Mouse (Mus musculus): ENCODE measurements around the gene Ect2.
A peak's percentile ranks its signal among the peaks of the same experiment; 100 is the strongest.

Ect2 gene

GRCm38 (mm10) chr3:27071706-27072105 lies 82.0 kb downstream of the Ect2 start:
- peak; percentile 21 for DNase-seq (ENCODE audit: extremely low read depth, low read depth, low spot score)

- DNase-seq (ENCODE audit: extremely low read depth, low read depth, low spot score), result no peak
These were observed 83.3 kb downstream of the Ect2 start for GRCm38 (mm10) chr3:27070340-27070739.

DNA sequence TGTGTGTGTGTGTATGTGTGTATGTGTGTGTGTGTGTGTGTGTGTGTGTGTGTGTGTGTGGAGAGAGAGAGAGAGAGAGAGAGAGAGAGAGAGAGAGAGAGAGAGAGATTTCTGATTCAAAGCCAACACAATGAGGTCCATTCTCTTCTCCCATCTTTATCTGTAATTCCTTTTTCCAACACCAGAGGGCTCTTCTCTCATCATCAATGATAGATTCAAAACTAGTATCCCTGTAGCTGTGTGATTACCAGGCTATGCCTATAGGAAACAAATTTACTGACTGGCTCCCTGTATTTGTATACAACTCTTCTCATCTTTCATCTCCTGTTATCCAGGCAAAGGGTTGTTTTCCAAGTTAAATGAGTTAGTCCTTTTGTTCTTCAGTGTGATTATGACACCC lies 86.5 kb downstream of the Ect2 start:
- no peak for DNase-seq (ENCODE audit: extremely low read depth, low read depth, low spot score)

DNA sequence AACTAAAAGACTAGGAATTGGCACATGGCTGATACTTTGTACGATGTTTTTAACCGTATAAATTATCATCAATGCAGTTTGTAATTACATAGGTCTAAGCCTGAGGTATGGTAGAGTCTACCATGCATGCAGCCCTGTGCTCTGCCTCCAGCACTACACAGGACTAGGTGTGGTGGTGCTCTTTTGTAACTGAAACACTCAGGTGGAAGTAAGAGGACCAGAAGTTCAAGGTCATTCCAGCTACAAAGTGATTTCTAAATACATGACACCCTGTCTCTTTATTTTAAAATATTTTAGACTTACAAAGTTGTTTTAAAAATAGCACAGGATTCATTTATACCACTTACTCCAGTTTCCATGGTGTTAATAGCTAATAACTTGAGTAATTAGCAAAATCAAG lies 88.8 kb downstream of the Ect2 start:
- no peak for DNase-seq (ENCODE audit: extremely low read depth, low read depth, low spot score)

DNA sequence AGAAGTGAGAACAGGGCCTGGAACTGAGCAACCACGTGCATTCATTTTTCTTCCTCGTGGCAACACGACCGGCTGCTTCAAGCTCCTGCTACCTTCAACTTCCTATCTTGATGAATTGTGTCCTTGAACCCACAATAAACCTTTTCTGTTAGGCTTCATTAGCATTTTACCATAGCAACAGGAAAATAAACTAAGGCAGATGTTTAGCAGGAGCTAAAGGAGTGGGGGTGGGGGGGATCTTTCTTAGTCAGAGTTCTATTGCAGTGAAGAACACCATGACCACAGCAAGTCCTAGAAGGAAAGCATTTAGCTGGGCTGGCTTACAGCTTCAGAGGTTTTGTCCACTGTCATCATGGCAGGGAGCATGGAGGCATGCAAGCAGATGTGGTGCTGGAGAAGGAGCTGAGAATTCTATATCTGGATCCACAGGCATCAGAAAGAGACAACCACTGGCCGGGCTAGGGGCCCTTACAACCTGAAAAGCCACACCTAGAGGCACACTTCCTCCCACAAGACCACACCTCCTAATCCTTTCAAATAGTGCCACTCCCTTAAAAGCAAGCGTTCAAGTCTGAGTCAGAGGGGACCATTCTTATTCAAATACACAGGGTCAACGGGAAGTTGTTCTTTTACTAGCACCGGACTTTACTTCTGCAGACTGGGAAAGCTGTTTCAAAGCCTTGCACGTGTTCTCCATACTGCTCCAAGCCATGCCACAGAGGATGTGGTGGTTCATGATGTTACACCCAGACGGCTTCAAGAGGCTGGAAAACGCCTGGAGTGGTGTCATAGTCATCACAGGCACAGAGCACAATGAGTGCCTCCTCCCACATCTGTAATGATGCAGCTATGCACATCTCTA lies 90.0 kb downstream of the Ect2 start:
- DNase-seq (ENCODE audit: extremely low read depth, low read depth, low spot score), result no peak

GRCm38 (mm10) chr3:27060441-27060840 lies 93.2 kb downstream of the Ect2 start:
- no peak for DNase-seq (ENCODE audit: extremely low read depth, low read depth, low spot score)

DNA sequence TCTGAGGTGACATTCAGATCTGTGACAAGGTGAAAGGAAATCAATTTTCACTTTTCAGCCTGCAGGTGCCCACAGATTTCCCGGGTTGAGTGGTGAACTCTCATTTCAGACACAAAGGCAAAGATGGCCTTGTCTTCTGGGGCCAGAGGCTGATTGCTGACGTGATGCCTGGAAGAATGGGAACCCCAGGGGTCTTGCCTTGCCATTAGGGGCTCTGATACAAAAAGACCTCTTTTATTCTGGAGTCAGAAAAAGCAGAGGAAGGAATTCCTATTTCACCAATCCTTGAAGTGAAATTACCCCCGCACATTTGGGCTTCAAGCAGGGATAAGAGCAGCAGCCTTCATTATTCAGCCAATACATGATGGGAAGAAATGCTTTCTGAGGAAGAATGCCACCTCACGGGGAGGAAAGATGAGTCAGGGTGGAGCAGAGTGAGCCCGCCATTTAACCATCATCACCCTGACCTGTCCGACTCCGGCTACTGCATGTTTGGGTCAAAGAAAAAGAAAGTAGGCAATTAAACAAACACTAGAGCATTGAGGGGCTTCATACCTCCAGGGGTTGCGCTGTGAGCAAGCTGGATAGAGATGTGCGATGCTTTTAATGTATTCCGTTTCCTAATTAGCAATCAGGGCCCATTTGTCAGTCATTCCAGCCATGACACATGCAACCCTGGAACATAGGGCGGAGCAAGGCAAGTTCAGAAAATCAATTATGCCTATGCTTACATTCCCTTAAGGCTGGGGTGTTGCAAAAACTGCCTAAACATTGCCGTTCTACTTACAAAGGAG lies 94.0 kb downstream of the Ect2 start:
- no peak for DNase-seq (ENCODE audit: extremely low read depth, low read depth, low spot score)

GRCm38 (mm10) chr3:27055471-27055870 lies 98.2 kb downstream of the Ect2 start:
- no peak for DNase-seq (ENCODE audit: extremely low read depth, low read depth, low spot score)

DNA sequence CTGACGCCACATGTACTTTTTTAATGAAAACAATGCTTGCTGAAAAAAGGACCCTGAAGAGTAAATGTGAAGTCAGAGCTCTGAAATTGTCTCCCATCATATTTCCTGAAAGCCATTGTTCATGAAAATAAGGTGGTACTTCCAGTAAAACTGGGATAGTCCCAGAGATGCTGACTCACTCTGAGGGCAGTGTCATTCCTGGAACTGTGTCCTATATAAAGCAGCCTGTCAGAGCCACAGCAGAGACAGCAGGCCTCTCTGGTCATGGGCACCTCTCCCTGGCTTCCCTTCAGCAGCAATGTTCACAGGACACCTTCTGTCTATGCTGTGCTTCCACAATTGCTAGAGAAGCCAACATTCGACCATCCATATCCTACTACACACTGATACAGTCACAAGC lies 98.9 kb downstream of the Ect2 start:
- no peak for DNase-seq (ENCODE audit: extremely low read depth, low read depth, low spot score)
